Mouse (Mus musculus): ENCODE data around the gene Wdr13.

DNA sequence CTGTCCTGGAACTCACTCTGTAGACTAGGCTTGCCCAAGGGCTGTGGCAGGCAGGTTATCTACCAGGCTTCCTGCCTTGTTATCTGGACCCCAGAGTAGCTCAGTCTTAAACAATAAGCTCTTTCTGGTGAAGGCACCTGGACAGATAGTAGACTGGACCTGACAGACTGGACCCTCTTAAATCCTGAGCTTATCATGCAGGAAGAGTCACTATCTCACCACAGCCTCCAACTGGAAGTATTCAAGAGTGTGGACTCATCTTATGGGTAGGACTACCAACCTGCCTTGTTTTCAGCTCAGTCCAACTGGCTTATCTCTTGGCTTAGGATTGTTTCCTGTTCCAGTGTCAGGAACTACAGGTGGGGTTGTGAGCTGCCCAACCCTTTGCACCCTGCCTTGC, 15.4 kb downstream of the Wdr13 start:
- TF ChIP-seq USF1 (IDR thresholded peaks at IDR 0.05; ENCODE audit: low read depth) (no peak), CTCF (IDR thresholded peaks at IDR 0.05; ENCODE audit: control insufficient read depth, insufficient read depth, insufficient read length) (no peak), MAX (IDR thresholded peaks at IDR 0.05) (no peak), FOSL1 (IDR thresholded peaks at IDR 0.05; ENCODE audit: insufficient read depth, low read length, poor library complexity, severe bottlenecking) (no peak), MYOD1 (IDR thresholded peaks at IDR 0.05; ENCODE audit: control insufficient read depth, insufficient read length, low read depth) (no peak), CEBPB (IDR thresholded peaks at IDR 0.05; ENCODE audit: low read depth) (no peak)

Measured in C2C12 (cell line).